Mouse (Mus musculus) megakaryocyte, embryonic 14.5 days (primary cell): ENCODE data around the gene Zfp354b. TPM values are rescaled to one million over a fixed set of nuclear protein-coding genes. Genes with fewer than 3 reads are reported as not detected.

Experiments used
- H3K27me3 ChIP-seq: replicated peaks from 2 replicates; pipeline ENCODE3; 2012; ENCODE audit warnings: inconsistent platforms
- H3K36me3 ChIP-seq: replicated peaks from 2 replicates; pipeline ENCODE3; 2012; ENCODE audit warnings: low read length, inconsistent platforms, mixed read lengths
- H3K4me1 ChIP-seq: 2 replicates; pipeline ENCODE4 v1.6.1; 2012; ENCODE audit warnings: inconsistent platforms
- H3K4me3 ChIP-seq: replicated peaks from 2 replicates; pipeline ENCODE3; 2012; ENCODE audit warnings: moderate library complexity, mild to moderate bottlenecking, inconsistent platforms
- H3K9me3 ChIP-seq: 2 replicates; pipeline ENCODE4 v1.6.1; 2012; ENCODE audit warnings: inconsistent platforms
- FLI1 ChIP-seq: IDR thresholded peaks from 2 replicates; pipeline ENCODE4 v1.6.1; 2012; ENCODE audit warnings: low read length, inconsistent platforms, mixed read lengths
- GATA1 ChIP-seq: IDR thresholded peaks from 3 replicates; pipeline ENCODE4 v1.6.1; 2012; ENCODE audit warnings: mixed read lengths, low read length, inconsistent platforms, borderline replicate concordance
- polyA plus RNA-seq: library from polyadenylated mRNA; stranded (reverse); fragments of >175 nt; gene quantifications from 2 replicates; pipeline ENCODE4 v1.2.3, GENCODE M21; 2012; ENCODE audit warnings: low replicate concordance; ENCODE audit not compliant: insufficient read depth

The Zfp354b gene
- polyA plus RNA-seq, 1 experiment, result not detected

DNA sequence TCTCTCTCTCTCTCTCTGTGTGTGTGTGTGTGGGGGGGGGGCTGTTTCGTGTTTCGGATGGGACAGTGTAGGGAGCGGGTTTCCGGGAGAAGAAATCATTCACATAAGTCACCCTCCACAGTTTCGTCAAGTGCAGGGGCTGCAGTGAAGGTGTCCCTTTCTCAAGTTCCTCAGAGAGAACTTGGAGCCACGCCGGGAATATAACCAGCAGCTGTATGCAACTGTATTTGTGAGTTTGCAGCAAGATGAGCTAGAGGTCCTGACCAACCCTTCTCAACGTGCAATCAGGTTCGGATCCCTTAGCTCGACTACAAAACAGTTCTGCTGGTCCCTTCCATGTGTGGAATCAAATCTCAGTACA, 44.5 kb downstream of the Zfp354b start:
- peaks cover 32% of the 10 kb centered on the region for H3K9me3 ChIP-seq
- peaks cover 10% of the 10 kb centered on the region for H3K27me3 ChIP-seq
- H3K4me1 ChIP-seq, result no peaks in the 10 kb centered on the region
- no peaks in the 10 kb centered on the region for H3K36me3 ChIP-seq
- H3K4me3 ChIP-seq, result no peak overlapping the region
- no peak for TF ChIP-seq GATA1
- TF ChIP-seq FLI1, result no peak

DNA sequence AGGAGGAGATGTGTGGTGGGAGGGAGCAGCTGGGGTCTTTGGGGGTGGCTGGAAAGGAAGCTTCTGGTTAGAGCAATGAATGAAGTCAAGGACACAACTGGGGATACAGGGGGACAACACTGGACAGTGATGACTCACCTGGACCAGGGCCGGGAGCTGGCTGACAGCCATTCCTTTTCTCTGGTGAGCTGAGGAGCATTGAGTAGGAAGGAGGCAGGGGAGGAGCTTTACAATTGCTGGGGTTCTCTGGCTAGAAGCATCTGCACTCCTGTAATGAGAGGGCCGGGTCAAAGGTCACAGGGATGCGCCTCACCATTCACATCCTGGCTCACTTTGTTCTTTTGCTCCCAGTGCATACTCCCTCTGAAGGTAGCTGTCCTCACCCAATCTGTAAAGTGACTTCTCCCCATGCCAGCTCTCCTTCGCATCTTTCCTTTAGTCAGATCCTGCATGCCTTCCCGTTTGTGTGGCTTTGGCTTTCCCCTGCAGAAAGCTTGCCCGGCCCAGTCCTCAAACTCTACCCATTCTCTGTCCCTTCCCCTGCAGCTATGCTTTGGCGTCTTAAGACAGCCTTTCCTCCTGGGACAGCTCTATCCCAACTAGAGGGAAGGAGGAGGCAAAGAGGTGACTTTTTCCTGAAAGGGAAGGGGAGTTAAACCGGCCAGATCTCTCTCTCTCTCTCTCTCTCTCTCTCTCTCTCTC, 45.1 kb downstream of the Zfp354b start:
- Histone ChIP-seq H3K27me3 (peaks cover 10% of the 10 kb centered on the region), H3K36me3 (no peaks in the 10 kb centered on the region), H3K4me1 (no peaks in the 10 kb centered on the region), H3K4me3 (no peak overlapping the region), H3K9me3 (peaks cover 31% of the 10 kb centered on the region)
- TF ChIP-seq FLI1 (no peak), GATA1 (no peak)

DNA sequence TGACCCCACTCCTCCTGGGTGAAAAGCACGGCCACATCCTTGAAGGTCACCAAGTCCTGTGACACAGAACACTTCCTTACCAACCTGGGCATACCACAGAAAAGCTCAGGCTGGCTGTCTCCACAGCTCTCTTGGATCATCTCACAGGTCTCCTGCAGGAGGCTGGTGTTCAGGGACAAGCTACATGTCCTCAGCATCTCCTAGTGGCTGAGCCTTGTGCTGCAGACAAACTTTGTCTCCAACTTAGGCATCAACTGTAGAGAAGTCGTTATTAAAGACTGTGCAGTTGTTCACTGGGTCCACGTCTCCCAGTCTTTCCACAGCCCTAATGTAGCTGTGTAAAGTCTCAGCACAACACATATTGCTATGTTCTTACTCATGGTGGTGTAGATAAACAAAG, 47.7 kb downstream of the Zfp354b start:
- Histone ChIP-seq H3K4me1 (no peaks in the 10 kb centered on the region), H3K36me3 (no peaks in the 10 kb centered on the region), H3K27me3 (peaks cover 10% of the 10 kb centered on the region), H3K4me3 (no peak overlapping the region), H3K9me3 (peaks cover 32% of the 10 kb centered on the region)
- TF ChIP-seq FLI1 (no peak), GATA1 (no peak)

DNA sequence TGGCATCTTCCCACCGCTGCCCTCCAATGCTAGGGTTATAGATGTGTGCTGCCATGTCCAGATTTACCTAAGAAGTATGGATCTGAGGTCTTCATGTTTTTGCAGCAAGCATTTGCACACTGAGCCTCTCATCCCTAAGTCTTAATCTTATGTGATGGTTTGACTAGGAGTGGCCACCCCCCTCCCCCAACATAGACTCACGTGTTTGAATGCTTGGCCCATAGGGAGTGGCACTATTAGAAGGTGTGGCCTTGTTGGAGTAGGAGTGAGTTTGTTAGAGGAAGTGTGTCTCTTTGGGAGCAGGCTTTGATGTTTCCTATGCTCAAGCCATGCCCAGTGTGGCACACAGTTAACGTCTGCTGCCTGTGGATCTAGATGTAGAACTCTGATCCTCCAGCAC, 52.8 kb downstream of the Zfp354b start:
- TF ChIP-seq FLI1, result no peak
- TF ChIP-seq GATA1, result no peak

More for the DNA sequence above, 52.8 kb downstream of the Zfp354b start:
- Histone ChIP-seq H3K4me1 (no peaks in the 10 kb centered on the region), H3K36me3 (no peaks in the 10 kb centered on the region), H3K9me3 (peaks cover 41% of the 10 kb centered on the region), H3K27me3 (no peaks in the 10 kb centered on the region), H3K4me3 (no peak overlapping the region)

Other genes starting within 250 kb of the Zfp354b start
- not detected in 2 replicates for gene Zfp354c, start 103.9 kb downstream of the Zfp354b start, polyA plus RNA-seq
- gene Zfp879, start 90.1 kb downstream of the Zfp354b start, polyA plus RNA-seq, result not detected in 2 replicates
- 0.08 and 0.63 TPM in 2 replicates for gene Grm6, start 80.9 kb downstream of the Zfp354b start, polyA plus RNA-seq
- gene Zfp454, start 44.0 kb downstream of the Zfp354b start, polyA plus RNA-seq, result not detected in 2 replicates
- not detected in 2 replicates for gene Zfp2, start 15.5 kb downstream of the Zfp354b start, polyA plus RNA-seq
- gene 4933414I15Rik, start 12.1 kb upstream of the Zfp354b start, polyA plus RNA-seq, result not detected in 2 replicates
- not detected in 2 replicates for gene Prop1, start 22.1 kb upstream of the Zfp354b start, polyA plus RNA-seq
- gene Olfr1378, start 34.9 kb upstream of the Zfp354b start, polyA plus RNA-seq, result not detected in 2 replicates
- not detected in 2 replicates for gene Olfr1377, start 50.3 kb upstream of the Zfp354b start, polyA plus RNA-seq
- not detected in 2 replicates for gene Olfr51, start 72.0 kb upstream of the Zfp354b start, polyA plus RNA-seq
- gene Olfr54, start 82.6 kb upstream of the Zfp354b start, polyA plus RNA-seq, result not detected in 2 replicates
- gene Olfr1375, start 116.5 kb upstream of the Zfp354b start, polyA plus RNA-seq, result not detected in 2 replicates
- not detected in 2 replicates for gene Zfp354a, start 127.6 kb upstream of the Zfp354b start, polyA plus RNA-seq